Mouse (Mus musculus) liver, embryonic 14.5 days (tissue): Measurements from ENCODE around the gene Eml4.

Source experiments
- CTCF ChIP-seq: IDR thresholded peaks from 2 replicates; pipeline ENCODE4 v1.5.1; 2016; ENCODE audit warnings: antibody characterized with exemption, low read depth, control low read depth
- EP300 ChIP-seq: IDR thresholded peaks from 2 replicates; pipeline ENCODE4 v1.6.1; 2016; ENCODE audit warnings: antibody characterized with exemption, low read depth

DNA sequence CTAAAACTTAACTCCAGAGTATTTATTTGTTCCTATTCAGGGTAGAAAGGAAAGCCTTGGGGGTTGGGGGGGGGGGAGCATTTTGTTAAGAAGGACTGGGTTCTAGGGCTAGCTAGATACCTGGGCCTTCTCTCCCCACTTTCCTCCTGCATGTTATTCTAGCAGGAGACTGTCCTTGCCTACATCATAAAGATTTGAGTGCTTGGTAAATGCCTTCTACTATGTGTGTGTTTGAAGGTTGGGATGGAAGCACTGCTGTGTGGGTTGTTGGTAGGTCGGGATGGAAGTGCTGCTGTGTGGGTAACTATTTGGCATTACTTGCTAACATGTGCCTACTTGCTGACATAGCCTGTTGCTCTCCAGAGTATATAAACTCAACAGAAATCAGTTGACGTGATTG, 98.9 kb downstream of the Eml4 start:
- TF ChIP-seq CTCF (no peak), EP300 (no peak)
